Mouse (Mus musculus) brain, embryonic 14.5 days (tissue): ENCODE data around the gene Gpm6b. TPM values are rescaled to one million over a fixed set of nuclear protein-coding genes. Genes with fewer than 3 reads are reported as not detected.

Source experiments
- DNase-seq: peaks from one replicate; pipeline ENCODE4 v3.0.0-alpha.2; 2011; ENCODE audit warnings: low read depth
- CTCF ChIP-seq: fragments of 200-500 bp; IDR thresholded peaks from 2 replicates; pipeline ENCODE4 v1.5.1; 2012; ENCODE audit warnings: inconsistent platforms, mild to moderate bottlenecking, moderate library complexity, borderline replicate concordance; ENCODE audit not compliant: insufficient read depth, insufficient read length; ENCODE audit errors: extremely low read depth
- POLR2A ChIP-seq: fragments of 200-500 bp; IDR thresholded peaks from 2 replicates; pipeline ENCODE4 v1.6.1; 2012; ENCODE audit warnings: mild to moderate bottlenecking, inconsistent platforms, borderline replicate concordance; ENCODE audit not compliant: poor library complexity, insufficient read depth, insufficient read length, severe bottlenecking; ENCODE audit errors: extremely low read depth
- polyA plus RNA-seq: library from polyadenylated mRNA; depleted of rRNA; stranded (reverse); fragments of >200 nt; gene quantifications from 2 replicates; pipeline ENCODE4 v1.2.3, GENCODE M21; 2012

The Gpm6b gene
- polyA plus RNA-seq, 1 experiment: 198 TPM

DNA sequence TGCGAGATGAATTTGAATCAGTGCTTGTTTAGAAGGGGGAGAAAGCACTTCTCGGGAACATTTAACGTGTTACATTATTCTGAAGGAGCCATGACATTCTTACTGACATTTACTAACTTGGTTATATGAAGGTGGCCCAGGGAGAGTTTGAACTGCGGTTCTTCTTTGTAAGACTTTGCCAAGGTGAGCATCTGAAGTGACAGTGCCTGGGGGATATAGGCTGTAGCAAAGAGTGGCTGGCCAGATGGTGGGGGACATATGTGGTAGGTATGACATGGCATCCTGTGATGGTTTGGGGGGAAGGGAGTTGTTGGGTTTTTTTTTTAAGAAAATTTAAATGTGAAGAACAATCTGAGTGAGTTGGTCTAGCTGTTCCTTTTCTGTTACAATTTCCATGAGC lies 109.9 kb downstream of the Gpm6b start:
- no peak for TF ChIP-seq CTCF
- no peak for TF ChIP-seq POLR2A
- peak; percentile 70 for DNase-seq

DNA sequence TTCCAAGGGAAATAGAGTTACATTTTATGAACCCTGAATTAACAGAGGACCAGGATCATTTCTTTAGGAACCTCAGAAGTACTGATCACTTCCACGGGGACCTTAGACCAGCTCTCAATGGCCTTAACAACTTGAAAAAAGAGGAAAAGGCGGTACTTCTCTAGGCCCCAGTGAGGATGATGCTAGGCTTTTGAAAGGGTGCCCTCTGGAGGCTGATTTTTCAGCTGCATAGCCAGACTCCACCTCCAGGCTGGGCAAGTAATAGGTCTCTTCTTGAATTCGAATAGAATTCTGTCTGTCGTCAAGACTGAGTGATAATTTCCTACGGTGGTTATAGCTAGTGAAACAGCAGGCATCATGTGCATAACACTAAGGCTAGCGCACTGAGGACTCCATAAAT lies 113.1 kb downstream of the Gpm6b start:
- peak; percentile 81 for DNase-seq
- TF ChIP-seq CTCF (peak; percentile 62; the same call in 1 of the 2 replicates), POLR2A (no peak)

DNA sequence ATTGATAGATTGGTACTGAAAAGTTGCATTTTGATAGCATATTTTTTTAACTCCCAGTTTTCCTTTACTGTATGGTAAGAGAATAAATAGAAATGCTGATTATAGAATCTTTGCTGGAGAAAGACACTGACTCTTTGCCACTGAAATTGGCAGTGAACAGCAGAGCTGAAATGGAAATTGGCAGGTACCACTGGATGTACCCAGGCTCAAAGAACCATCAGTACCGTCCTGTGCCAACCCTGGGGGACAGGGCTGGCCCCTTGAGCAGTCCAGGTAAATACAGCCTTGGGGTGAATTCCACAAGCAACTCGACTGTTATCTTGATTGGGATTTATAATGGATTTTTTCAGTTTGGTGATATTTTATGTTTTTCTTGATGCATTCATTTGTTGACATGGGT lies 114.7 kb downstream of the Gpm6b start:
- DNase-seq: no peak
- TF ChIP-seq CTCF (no peak), POLR2A (no peak)

DNA sequence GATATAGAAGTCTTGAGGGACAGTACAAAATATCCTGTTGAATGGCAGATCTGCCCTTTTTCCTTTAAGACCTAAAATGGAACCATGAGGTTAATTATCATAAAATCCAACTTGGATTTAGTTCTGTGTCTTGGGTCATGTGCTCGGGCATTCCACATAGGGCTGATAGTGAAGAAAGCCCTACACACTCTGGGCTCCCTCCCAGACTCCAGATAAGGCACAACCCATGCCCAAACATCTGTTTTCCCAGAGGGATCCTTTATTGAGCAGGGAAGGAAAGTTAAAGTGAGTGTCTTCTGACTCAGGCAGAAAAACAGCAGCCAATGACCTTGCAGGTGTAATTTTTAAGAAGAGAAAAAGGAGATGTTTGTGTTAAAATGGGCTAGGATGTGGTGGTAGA lies 116.2 kb downstream of the Gpm6b start:
- TF ChIP-seq POLR2A (no peak), CTCF (no peak)
- no peak for DNase-seq

DNA sequence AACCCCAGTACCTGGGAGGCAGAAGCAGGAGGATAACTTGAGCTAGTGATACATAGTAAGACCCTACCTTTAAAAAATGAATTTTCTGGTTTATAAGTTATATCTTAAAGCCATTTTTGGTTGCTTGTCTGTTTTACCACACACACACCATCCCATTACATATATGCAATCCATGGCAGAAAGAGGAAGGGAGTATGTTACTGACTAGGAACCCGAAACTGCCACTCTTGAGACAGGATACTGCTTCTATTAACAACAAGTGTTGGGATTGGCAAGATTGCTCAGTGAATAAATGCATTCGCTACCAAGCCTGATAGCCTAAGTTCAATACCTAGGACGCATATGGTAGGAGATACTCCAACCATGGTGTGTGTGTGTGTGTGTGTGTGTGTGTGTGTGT lies 117.6 kb downstream of the Gpm6b start:
- DNase-seq: no peak
- TF ChIP-seq POLR2A (no peak), CTCF (no peak)

DNA sequence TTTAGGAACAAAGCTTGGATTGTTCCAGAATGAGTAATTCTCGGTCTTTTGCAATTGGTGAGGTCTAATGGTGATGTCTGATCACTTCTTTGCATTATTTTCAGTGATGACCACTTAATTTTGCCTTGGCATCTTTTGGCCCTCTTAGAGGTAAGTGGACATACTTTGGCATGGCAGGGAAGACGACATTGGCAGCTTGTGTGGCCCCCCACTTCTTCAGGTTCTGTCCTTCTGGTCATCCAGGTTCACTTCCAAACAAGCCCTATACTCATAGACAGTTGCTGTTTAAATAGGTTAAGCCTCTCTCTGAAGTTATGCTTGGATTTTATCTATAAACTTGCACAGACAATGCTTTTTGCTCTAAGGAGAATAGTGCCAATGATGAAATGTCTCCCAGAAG lies 120.2 kb downstream of the Gpm6b start:
- TF ChIP-seq POLR2A (no peak), CTCF (no peak)
- DNase-seq: no peak

DNA sequence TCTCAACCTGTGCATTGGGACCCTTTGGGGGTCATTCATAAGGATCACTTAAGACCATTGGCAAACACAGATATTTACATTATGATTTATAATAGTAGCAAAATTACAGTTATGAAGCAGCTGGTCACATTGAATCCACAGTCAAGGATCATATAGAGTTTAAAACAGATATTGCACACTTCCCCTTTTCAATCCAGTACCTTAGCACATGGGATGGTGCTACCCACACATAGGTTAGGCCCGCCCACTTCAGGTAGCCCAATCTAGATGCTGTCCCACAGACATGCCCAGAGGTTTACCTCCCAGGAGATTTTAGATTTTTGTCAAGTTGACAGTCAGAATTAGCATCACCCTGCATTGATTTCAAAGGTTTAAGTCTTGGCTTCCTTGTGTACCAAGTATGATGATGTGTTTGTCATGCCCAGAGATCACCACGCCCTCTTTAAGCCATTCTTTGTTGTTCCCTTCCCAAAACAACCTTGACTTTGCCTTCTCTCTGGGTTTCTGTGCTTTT lies 121.3 kb downstream of the Gpm6b start:
- TF ChIP-seq CTCF: no peak
- no peak for TF ChIP-seq POLR2A
- DNase-seq: no peak

DNA sequence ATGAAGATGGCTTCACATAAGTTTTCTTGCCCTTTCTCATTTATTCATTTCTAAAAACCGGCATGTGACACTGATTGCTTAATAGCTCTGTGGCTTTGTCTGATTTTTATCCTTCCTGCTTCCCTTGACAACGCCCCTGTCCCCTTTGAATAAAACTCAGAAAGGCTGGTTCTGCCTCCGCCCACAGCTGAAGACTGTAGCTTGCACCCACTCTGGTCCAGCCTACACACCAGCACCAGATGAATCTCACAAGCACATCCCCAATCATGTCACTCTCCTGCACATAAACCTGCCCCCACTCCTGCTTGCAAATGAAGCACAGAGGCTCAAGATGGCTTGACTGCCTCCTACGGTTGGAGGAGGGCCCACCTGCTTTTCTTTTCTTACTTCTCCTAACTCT lies 121.7 kb downstream of the Gpm6b start:
- DNase-seq: no peak
- TF ChIP-seq POLR2A (no peak), CTCF (no peak)

DNA sequence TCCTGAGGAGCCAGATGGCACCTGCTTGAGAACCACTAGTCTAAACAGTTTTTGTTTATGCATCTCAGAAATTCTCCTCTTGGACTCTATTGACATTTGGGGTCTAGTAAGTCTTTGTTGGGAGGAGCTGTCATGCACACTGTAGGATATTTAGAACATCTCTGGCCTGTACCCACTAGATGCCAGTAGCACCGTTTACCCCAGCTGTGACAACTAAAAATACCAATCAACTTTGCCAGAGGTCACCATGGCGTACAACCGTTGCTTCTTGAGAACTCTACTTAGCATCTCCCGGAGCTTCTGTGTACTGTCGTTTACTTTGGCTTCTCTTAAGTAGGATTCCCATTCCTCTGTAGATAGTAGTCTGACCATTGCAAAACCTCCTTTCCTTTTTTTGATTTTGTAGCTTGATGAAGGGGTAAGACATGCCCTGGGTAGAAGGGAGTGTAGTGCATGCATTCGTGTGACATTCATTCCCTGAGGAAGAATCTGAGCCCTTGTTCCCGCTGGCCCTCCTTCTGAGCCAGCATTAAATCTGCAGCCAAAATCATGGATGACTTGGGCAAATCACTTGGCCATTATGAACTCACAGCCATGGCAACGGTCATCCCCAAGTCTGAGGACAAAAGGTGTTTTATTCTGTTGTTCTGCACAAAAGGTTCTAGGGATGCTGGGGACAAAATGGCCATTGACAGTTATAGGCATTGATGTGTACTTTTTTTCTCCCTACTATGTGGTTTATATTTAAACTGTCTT lies 126.9 kb downstream of the Gpm6b start:
- TF ChIP-seq CTCF (no peak), POLR2A (no peak)
- DNase-seq: peak; percentile 42

DNA sequence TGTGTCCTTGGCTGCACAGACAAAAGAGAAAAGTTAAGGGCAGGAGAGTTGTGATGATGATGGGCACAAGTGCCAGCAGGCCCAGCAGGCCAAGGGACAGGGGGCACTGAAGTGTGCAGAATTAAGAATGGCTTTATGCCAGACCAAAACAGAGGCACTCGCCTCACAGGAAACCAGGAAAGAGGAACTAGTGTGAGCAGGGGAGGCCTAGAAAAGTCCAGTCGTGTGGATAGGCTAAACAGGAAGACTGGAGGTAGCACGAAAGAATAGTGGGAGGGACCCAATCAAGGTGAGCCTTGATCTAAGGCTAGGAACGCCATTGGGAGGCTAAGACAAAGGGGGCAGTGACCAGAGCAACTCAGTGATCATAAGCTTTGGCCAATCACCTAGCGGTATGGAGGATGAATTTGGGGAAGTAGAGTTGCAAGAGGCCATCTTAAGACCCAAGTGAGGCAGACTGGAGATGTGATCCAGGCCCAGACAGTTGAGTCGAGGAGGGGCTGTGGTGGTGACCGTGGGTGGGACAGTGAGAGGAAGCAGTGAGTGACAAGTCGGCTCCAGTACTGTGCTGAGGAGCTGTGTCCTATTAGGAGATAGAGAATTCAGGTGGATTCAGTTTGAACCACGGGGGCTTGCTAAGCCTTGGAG lies 138.1 kb downstream of the Gpm6b start:
- DNase-seq: no peak
- TF ChIP-seq CTCF: no peak
- TF ChIP-seq POLR2A: no peak

DNA sequence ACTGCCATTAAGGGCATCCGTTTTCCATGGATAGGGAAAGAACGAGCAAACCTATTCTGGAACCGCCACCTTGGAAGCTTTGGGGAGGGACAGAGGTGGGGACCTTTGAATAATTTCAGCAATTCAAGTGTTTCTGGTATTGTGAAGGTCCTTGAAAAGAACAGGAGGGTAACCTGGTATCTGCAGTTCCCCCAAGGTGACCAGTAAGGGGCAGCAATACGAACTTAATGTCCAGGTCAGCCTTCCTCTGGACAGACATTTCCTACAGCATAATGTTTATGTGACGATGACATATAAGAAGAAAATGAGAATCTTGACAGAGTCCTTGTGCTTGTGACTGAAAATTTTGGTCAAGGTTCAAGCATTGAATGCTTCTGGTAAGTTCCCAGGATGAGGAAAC lies 139.9 kb downstream of the Gpm6b start:
- no peak for DNase-seq
- TF ChIP-seq POLR2A (no peak), CTCF (no peak)

DNA sequence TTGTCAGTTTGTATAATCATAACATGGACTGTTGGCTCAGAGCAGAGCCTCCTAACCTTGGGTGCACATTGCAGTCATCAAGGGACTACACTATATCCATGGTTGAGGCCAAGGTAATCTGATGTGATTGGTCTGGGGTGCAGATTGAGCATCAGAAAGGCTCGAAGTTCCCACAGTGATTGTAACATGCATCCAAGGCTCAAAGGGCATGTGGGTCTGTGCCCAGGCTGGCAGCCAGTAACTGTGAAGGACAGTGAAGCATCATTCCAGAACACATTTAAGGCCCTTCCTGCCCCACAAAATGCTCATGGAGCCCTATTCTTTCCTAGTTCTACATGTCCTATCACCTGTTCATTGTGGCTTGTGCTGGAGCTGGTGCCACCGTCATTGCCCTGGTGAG lies 144.9 kb downstream of the Gpm6b start:
- TF ChIP-seq CTCF (no peak), POLR2A (no peak)
- no peak for DNase-seq

DNA sequence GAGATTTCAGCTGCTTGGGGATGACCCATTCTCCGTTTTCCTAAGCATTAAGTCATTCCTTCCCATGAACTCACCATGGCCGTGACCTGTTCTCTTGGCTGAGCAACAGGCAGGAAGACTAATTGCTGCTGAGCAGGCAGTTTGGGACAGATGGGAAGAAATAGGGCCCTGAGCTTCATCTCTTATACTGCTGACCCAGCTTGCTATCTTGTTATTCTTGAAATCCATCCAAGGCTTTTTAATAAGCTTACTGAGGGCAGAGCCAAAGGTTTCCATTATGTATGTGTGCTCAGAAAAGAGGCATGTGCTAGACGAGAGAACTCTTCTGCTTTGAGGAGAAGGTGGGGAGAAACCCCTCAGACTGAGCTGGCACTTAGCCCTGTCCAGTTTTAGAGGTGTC lies 146.2 kb downstream of the Gpm6b start:
- peak; percentile 32 for DNase-seq
- TF ChIP-seq CTCF (no peak), POLR2A (no peak)
